Mouse (Mus musculus): ENCODE data around the gene Oscp1. TPM values are rescaled to one million over a fixed set of nuclear protein-coding genes. Genes with fewer than 3 reads are reported as not detected.

Gene Oscp1
- 10 to 100 TPM; 42.1 to 48.0 TPM for total RNA-seq (2021)

- DNase-seq, result peak; percentile 91 to 93
Measured at GRCm38 (mm10) chr4:126058134-126058996, at the start of gene Oscp1. Gene Oscp1 (plus strand): TSS chr4:126058565.

- DNase-seq, result no peak
Measured at GRCm38 (mm10) chr4:126017676-126018332, 40.6 kb upstream of the Oscp1 start.

- no peak for DNase-seq
Measured at GRCm38 (mm10) chr4:126018966-126019538, 39.3 kb upstream of the Oscp1 start.

- DNase-seq, result peak in 1 of 2 experiments; percentile 9
Measured at GRCm38 (mm10) chr4:126024303-126024900, 34.0 kb upstream of the Oscp1 start, which contains the start of gene Csf3r. Gene Csf3r (plus strand): TSS chr4:126024550.

- DNase-seq, result no peak
Measured at GRCm38 (mm10) chr4:126025801-126026200, 32.6 kb upstream of the Oscp1 start.

- DNase-seq, result no peak
Measured at GRCm38 (mm10) chr4:126027980-126028379, 30.4 kb upstream of the Oscp1 start.

GRCm38 (mm10) chr4:126029042-126029441, 29.3 kb upstream of the Oscp1 start:
- DNase-seq, result no peak

- DNase-seq, result no peak
Measured at GRCm38 (mm10) chr4:126030705-126031104, 27.7 kb upstream of the Oscp1 start.

- no peak for DNase-seq
Measured at GRCm38 (mm10) chr4:126035413-126035812, 23.0 kb upstream of the Oscp1 start.

GRCm38 (mm10) chr4:126046851-126047585, 11.3 kb upstream of the Oscp1 start, which contains the start of gene Mrps15:
Gene Mrps15 (plus strand): TSS chr4:126046925.
- DNase-seq, result peak; percentile 80 to 81

- DNase-seq, result peak; percentile 63
Measured at GRCm38 (mm10) chr4:126051617-126052016, 6.7 kb upstream of the Oscp1 start.

- no peak for DNase-seq
Measured at GRCm38 (mm10) chr4:126057207-126058133, 895 bp upstream of the Oscp1 start.

- peak; percentile 62 to 68 for DNase-seq
Measured at GRCm38 (mm10) chr4:126058997-126059362, 615 bp downstream of the Oscp1 start.

- DNase-seq, result no peak
Measured at GRCm38 (mm10) chr4:126062856-126063255, 4.5 kb downstream of the Oscp1 start.

GRCm38 (mm10) chr4:126065241-126065640, 6.9 kb downstream of the Oscp1 start:
- DNase-seq, result peak; percentile 48 to 55

GRCm38 (mm10) chr4:126067401-126068077, 9.2 kb downstream of the Oscp1 start:
- DNase-seq, result no peak

- no peak for DNase-seq
Measured at GRCm38 (mm10) chr4:126068842-126069241, 10.5 kb downstream of the Oscp1 start.

- no peak for DNase-seq
Measured at GRCm38 (mm10) chr4:126077833-126078232, 19.5 kb downstream of the Oscp1 start.

GRCm38 (mm10) chr4:126079266-126079665, 20.9 kb downstream of the Oscp1 start:
- no peak for DNase-seq

GRCm38 (mm10) chr4:126081601-126082000, 23.2 kb downstream of the Oscp1 start:
- no peak for DNase-seq
